Mouse (Mus musculus) heart, adult 2 months (tissue): ENCODE measurements around the gene Fgfr2.

Experiments used
- CTCF ChIP-seq: fragments of 200-600 bp; IDR thresholded peaks from 2 replicates; pipeline ENCODE4 v1.8.1; 2022; ENCODE audit warnings: antibody characterized with exemption, mild to moderate bottlenecking, moderate library complexity
- EP300 ChIP-seq: fragments of 200-500 bp; IDR thresholded peaks from 2 replicates; pipeline ENCODE4 v1.6.1; 2011; ENCODE audit warnings: low read depth, low read length, control low read depth; ENCODE audit not compliant: insufficient read depth
- POLR2A ChIP-seq: fragments of 200-500 bp; IDR thresholded peaks from 2 replicates; pipeline ENCODE4 v1.6.1; 2011; ENCODE audit warnings: mild to moderate bottlenecking, low read depth, low read length, control low read depth; ENCODE audit not compliant: insufficient read depth

GRCm38 (mm10) chr7:132787022-132787421 is 336.1 kb downstream of the Fgfr2 start:
- TF ChIP-seq POLR2A (no peak), CTCF (no peak), EP300 (no peak)
